Mouse (Mus musculus) liver, embryonic 11.5 days (tissue): ENCODE data around the gene Myo3b. TPM values are rescaled to one million over a fixed set of nuclear protein-coding genes. Genes with fewer than 3 reads are reported as not detected.

Experiments used
- polyA plus RNA-seq: library from polyadenylated mRNA; unstranded; fragments of >200 nt; fragmentation: Nextera tagmentation; extraction: Ambion mirVana; gene quantifications from 2 replicates; pipeline ENCODE4 v1.2.1, GENCODE M21; 2014

The Myo3b gene
- polyA plus RNA-seq, 1 experiment from 2014 or later = not detected

Other genes with a start within 250 kb of the Myo3b start
- gene Ccdc173, start 249.6 kb upstream of the Myo3b start, polyA plus RNA-seq = 1.2 and 1.4 TPM in 2 replicates
- 24.9 and 25.2 TPM in 2 replicates for gene Phospho2, start 249.5 kb upstream of the Myo3b start, polyA plus RNA-seq
- gene Klhl23, start 217.2 kb upstream of the Myo3b start, polyA plus RNA-seq = 44.9 and 47.7 TPM in 2 replicates
- 317 and 327 TPM in 2 replicates for gene Ssb, start 177.6 kb upstream of the Myo3b start, polyA plus RNA-seq
- gene Mettl5, start 153.5 kb upstream of the Myo3b start, polyA plus RNA-seq = 67.9 and 68.1 TPM in 2 replicates
- gene Ubr3, start 141.9 kb upstream of the Myo3b start, polyA plus RNA-seq = 11.3 and 11.5 TPM in 2 replicates